Mouse (Mus musculus): ENCODE measurements around the gene Gpr107. TPM values are rescaled to one million over a fixed set of nuclear protein-coding genes. Genes with fewer than 3 reads are reported as not detected.

Gpr107 gene
- polyA plus RNA-seq, 1 experiment = 71.9 TPM

- TF ChIP-seq POLR2A (IDR thresholded peaks at IDR 0.05; ENCODE audit: insufficient read depth, low read length) (no peak), EP300 (IDR thresholded peaks at IDR 0.05; ENCODE audit: insufficient read depth, low read depth, low read length) (no peak), CTCF (IDR thresholded peaks at IDR 0.05; ENCODE audit: low read depth, low read length) (no peak)
- H3K27ac ChIP-seq (ENCODE audit: insufficient read depth, low read length) = no peak overlapping the region
- H3K27me3 ChIP-seq (ENCODE audit: control insufficient read depth, insufficient read depth, low read length, poor library complexity, severe bottlenecking) = no peaks in the 10 kb centered on the region
- H3K36me3 ChIP-seq (ENCODE audit: control insufficient read depth, insufficient read depth, low read length, poor library complexity, severe bottlenecking) = no peaks in the 10 kb centered on the region
- H3K4me3 ChIP-seq (ENCODE audit: low read depth, low read length) = peak overlapping the region; percentile 95
- H3K9me3 ChIP-seq (replicated peaks; ENCODE audit: control insufficient read depth, insufficient read depth, low read length, poor library complexity, severe bottlenecking) = no peaks in the 10 kb centered on the region
- H3K4me1 ChIP-seq (ENCODE audit: control insufficient read depth, insufficient read depth, low read length) = peaks cover 7% of the 10 kb centered on the region
- peak overlapping the region; percentile 94 for H3K9ac ChIP-seq (ENCODE audit: low read depth, poor library complexity, severe bottlenecking)
These were observed 10.8 kb upstream of the Gpr107 start for GRCm38 (mm10) chr2:31141074-31141866.

- Histone ChIP-seq H3K36me3 (ENCODE audit: control insufficient read depth, insufficient read depth, low read length, poor library complexity, severe bottlenecking) (no peaks in the 10 kb centered on the region), H3K27ac (ENCODE audit: insufficient read depth, low read length) (no peak within 1 kb of the TSS), H3K4me3 (ENCODE audit: low read depth, low read length) (peak within 1 kb of the TSS; percentile 95), H3K4me1 (ENCODE audit: control insufficient read depth, insufficient read depth, low read length) (peaks cover 7% of the 10 kb centered on the region), H3K27me3 (ENCODE audit: control insufficient read depth, insufficient read depth, low read length, poor library complexity, severe bottlenecking) (no peaks in the 10 kb centered on the region), H3K9ac (ENCODE audit: low read depth, poor library complexity, severe bottlenecking) (peak within 1 kb of the TSS; percentile 94), H3K9me3 (replicated peaks; ENCODE audit: control insufficient read depth, insufficient read depth, low read length, poor library complexity, severe bottlenecking) (no peaks in the 10 kb centered on the region)
- TF ChIP-seq EP300 (IDR thresholded peaks at IDR 0.05; ENCODE audit: insufficient read depth, low read depth, low read length) (peak; percentile 52; the same call in 1 of the 2 replicates), CTCF (IDR thresholded peaks at IDR 0.05; ENCODE audit: low read depth, low read length) (no peak), POLR2A (IDR thresholded peaks at IDR 0.05; ENCODE audit: insufficient read depth, low read length) (peak; percentile 38)
These were observed 10.2 kb upstream of the Gpr107 start, which contains the start of gene Fnbp1 for GRCm38 (mm10) chr2:31141867-31142454. Fnbp1 (minus strand) TSS chr2:31142008.

- H3K27ac ChIP-seq (ENCODE audit: insufficient read depth, low read length) = no peak overlapping the region
- no peaks in the 10 kb centered on the region for H3K9me3 ChIP-seq (replicated peaks; ENCODE audit: control insufficient read depth, insufficient read depth, low read length, poor library complexity, severe bottlenecking)
- H3K36me3 ChIP-seq (ENCODE audit: control insufficient read depth, insufficient read depth, low read length, poor library complexity, severe bottlenecking) = no peaks in the 10 kb centered on the region
- H3K9ac ChIP-seq (ENCODE audit: low read depth, poor library complexity, severe bottlenecking) = peak overlapping the region; percentile 94; the same call in 1 of the 2 replicates
- H3K4me3 ChIP-seq (ENCODE audit: low read depth, low read length) = peak overlapping the region; percentile 70
- TF ChIP-seq POLR2A (IDR thresholded peaks at IDR 0.05; ENCODE audit: insufficient read depth, low read length) = no peak
- TF ChIP-seq CTCF (IDR thresholded peaks at IDR 0.05; ENCODE audit: low read depth, low read length) = peak; percentile 38
- no peak for TF ChIP-seq EP300 (IDR thresholded peaks at IDR 0.05; ENCODE audit: insufficient read depth, low read depth, low read length)
- H3K27me3 ChIP-seq (ENCODE audit: control insufficient read depth, insufficient read depth, low read length, poor library complexity, severe bottlenecking) = no peaks in the 10 kb centered on the region
- H3K4me1 ChIP-seq (ENCODE audit: control insufficient read depth, insufficient read depth, low read length) = peaks cover 5% of the 10 kb centered on the region
These were observed 9.6 kb upstream of the Gpr107 start for GRCm38 (mm10) chr2:31142505-31142904.

GRCm38 (mm10) chr2:31143326-31143725 lies 8.8 kb upstream of the Gpr107 start:
- no peak overlapping the region for H3K27ac ChIP-seq (ENCODE audit: insufficient read depth, low read length)
- H3K4me1 ChIP-seq (ENCODE audit: control insufficient read depth, insufficient read depth, low read length) = peaks cover 5% of the 10 kb centered on the region
- TF ChIP-seq EP300 (IDR thresholded peaks at IDR 0.05; ENCODE audit: insufficient read depth, low read depth, low read length) = no peak
- TF ChIP-seq CTCF (IDR thresholded peaks at IDR 0.05; ENCODE audit: low read depth, low read length) = no peak
- no peak for TF ChIP-seq POLR2A (IDR thresholded peaks at IDR 0.05; ENCODE audit: insufficient read depth, low read length)
- H3K4me3 ChIP-seq (ENCODE audit: low read depth, low read length) = no peak overlapping the region
- H3K36me3 ChIP-seq (ENCODE audit: control insufficient read depth, insufficient read depth, low read length, poor library complexity, severe bottlenecking) = no peaks in the 10 kb centered on the region
- no peak overlapping the region for H3K9ac ChIP-seq (ENCODE audit: low read depth, poor library complexity, severe bottlenecking)
- no peaks in the 10 kb centered on the region for H3K27me3 ChIP-seq (ENCODE audit: control insufficient read depth, insufficient read depth, low read length, poor library complexity, severe bottlenecking)
- H3K9me3 ChIP-seq (replicated peaks; ENCODE audit: control insufficient read depth, insufficient read depth, low read length, poor library complexity, severe bottlenecking) = no peaks in the 10 kb centered on the region

GRCm38 (mm10) chr2:31143768-31144695 lies 8.1 kb upstream of the Gpr107 start:
- TF ChIP-seq EP300 (IDR thresholded peaks at IDR 0.05; ENCODE audit: insufficient read depth, low read depth, low read length) (no peak), CTCF (IDR thresholded peaks at IDR 0.05; ENCODE audit: low read depth, low read length) (no peak)
- Histone ChIP-seq H3K27ac (ENCODE audit: insufficient read depth, low read length) (no peak overlapping the region), H3K4me3 (ENCODE audit: low read depth, low read length) (no peak overlapping the region), H3K9ac (ENCODE audit: low read depth, poor library complexity, severe bottlenecking) (no peak overlapping the region), H3K36me3 (ENCODE audit: control insufficient read depth, insufficient read depth, low read length, poor library complexity, severe bottlenecking) (no peaks in the 10 kb centered on the region), H3K4me1 (ENCODE audit: control insufficient read depth, insufficient read depth, low read length) (peaks cover 5% of the 10 kb centered on the region), H3K27me3 (ENCODE audit: control insufficient read depth, insufficient read depth, low read length, poor library complexity, severe bottlenecking) (no peaks in the 10 kb centered on the region), H3K9me3 (replicated peaks; ENCODE audit: control insufficient read depth, insufficient read depth, low read length, poor library complexity, severe bottlenecking) (no peaks in the 10 kb centered on the region)

Data from ES-Bruce4 (cell line).